Mouse (Mus musculus) induced T-regulatory cell, adult 2 months (primary cell): ENCODE measurements around the gene Sox30.
A peak's percentile ranks its signal among the peaks of the same experiment; 100 is the strongest.

Source experiments
- DNase-seq: peaks from one replicate; pipeline ENCODE4 v3.0.0-alpha.2; 2012; ENCODE audit warnings: low read depth

Gene Sox30

GRCm38 (mm10) chr11:46055896-46056769 lies 76.0 kb downstream of the Sox30 start, which contains the start of gene Adam19:
Gene Adam19, plus strand, starts transcription at chr11:46055992.
- peak; percentile 76 for DNase-seq

DNA sequence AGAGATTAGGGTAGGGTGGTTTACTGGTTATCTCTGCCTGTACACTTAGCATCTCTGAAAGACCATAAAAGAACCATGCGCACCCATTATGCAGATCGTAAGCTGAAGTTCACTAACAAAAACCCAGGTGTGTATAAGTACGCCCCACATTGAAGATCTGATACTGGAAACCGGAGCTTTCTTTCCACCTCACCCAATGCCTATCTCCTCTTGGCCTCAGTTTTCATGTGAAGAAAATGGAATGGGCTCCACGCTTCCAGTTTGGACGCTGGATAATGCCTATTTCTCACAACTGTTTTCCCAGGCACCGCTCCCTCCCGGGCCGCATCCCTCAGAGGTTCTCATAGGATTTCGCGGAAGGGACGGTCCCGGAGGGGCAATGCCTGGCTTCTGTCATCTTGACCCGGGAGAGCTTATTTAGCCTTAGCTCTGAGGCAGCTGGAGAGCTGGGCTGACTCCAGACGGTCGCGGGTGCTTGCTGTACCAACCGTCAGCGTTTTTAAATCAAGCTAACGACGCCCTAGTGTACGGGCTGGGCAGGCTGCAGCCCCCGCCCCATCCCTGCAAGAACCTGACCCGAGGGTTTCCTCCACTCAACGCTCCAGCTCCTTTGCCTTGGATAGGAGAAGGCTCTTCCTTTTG lies 76.8 kb downstream of the Sox30 start:
- peak; percentile 60 for DNase-seq

GRCm38 (mm10) chr11:46058011-46058410 lies 77.9 kb downstream of the Sox30 start:
- peak; percentile 59 for DNase-seq

DNA sequence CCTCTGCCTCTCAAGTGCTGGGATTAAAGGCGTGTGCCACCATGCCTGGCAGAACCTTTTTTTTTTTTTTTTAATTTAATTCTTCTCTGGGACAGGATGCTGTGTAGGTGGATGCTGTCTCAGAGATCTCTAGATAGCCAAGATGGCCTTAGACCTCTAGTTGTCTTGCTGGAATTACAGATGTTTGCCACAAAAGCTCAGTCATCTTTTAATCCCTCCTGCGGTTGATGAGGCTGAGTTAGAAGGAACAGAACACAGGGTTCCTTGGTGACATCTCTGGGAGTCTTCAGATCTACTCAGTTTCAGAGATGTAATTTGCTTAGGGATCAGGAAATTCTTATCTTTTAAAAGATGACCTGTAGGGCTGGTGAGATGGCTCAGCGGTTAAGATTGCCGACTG lies 78.8 kb downstream of the Sox30 start:
- DNase-seq, result peak; percentile 52

DNA sequence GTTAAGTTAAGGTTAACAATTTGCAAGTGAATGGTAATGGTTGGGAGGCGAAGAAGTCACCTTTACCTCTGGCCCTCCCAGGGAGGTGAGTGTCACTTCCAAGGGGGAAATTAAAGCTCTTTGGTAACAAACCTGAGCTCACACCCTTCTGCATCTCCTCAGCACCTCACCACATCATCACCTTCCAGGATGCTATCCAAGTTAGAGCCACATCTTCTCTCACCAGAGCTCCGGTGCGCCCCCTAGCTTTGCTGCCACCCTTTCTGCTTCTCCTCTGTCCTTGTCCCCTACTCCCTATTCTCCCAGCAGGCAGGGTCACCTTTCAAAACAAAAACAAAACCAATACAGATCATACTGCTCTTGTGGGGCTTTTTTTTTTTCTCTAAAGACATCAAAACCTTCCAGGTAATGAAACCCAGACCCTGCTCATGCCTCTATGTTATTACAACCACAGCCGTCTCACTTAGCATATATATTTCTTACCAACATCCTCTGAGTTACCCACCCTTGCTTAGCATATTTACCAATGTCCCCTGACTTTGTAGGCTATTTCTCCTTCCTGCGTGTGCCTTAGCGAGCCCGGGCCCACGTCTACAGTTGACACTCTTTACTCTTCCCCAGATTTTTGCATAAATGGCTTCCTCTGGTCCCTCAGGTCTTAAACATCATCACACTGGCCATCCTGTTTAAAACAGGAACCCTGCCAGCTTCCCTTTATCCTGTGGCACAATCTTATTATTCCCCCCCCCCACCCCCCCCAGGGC lies 80.0 kb downstream of the Sox30 start:
- DNase-seq, result peak; percentile 64

- peak; percentile 21 for DNase-seq
Measured at GRCm38 (mm10) chr11:46060651-46061020, 80.5 kb downstream of the Sox30 start.

DNA sequence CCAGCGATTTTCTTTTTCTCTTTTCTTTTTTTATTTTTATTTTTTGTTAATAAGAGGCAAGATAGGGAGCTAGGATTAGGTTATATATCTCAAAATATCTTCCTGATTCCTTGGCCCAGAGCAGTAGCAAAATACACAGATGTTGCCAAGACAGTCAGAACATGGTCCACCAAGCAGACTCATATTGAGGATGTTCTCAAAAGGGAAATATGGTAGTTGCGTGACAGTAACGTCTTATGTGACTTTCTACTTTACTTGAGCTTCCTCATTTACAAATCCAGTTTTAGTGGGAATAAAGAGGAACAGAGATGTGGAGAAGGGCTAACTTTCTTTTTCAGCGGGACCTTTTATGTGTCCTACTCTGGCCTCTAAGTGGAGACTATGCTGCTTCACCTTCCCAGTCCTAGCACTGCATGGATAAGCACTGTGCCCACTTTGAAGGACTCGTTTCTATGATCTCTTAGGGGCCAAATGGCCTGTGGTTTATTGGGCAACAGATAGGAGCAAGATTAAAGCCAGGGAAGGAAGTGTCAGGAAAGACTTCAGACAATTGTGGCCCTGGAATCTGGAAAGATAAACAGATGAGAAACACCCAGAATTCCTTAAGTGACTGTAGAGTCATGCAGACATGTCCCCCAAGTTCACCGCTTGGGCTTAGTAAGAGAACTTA lies 81.8 kb downstream of the Sox30 start:
- DNase-seq, result peak; percentile 12

GRCm38 (mm10) chr11:46062569-46062968 lies 82.5 kb downstream of the Sox30 start:
- no peak for DNase-seq

- peak; percentile 59 for DNase-seq
Measured at GRCm38 (mm10) chr11:46062993-46063731, 83.1 kb downstream of the Sox30 start.

- DNase-seq, result no peak
Measured at GRCm38 (mm10) chr11:46064767-46065166, 84.7 kb downstream of the Sox30 start.

- DNase-seq, result no peak
Measured at GRCm38 (mm10) chr11:46065201-46066011, 85.3 kb downstream of the Sox30 start.
